Mouse (Mus musculus) limb, embryonic 11.5 days (tissue): ENCODE measurements around the gene Ston2. TPM values are rescaled to one million over a fixed set of nuclear protein-coding genes. Genes with fewer than 3 reads are reported as not detected.

Source experiments
- ATAC-seq: fragments of 200-750 bp; cut with Nextera tagmentation; 2 replicates; pipeline ENCODE4 v1.8.0; 2017; ENCODE audit warnings: low read depth; ENCODE audit not compliant: insufficient number of reproducible peaks, low FRiP score, low TSS enrichment
- DNase-seq: peaks from one replicate; pipeline ENCODE4 v3.0.0-alpha.2; 2015; ENCODE audit warnings: low spot score
- H3K27ac ChIP-seq: fragments of 300-500 bp; sonication (generic); replicated peaks from 2 replicates; pipeline ENCODE4 v1.5.1; 2014; ENCODE audit warnings: low read depth, mild to moderate bottlenecking, low read length
- H3K27me3 ChIP-seq: fragments of 300-500 bp; sonication (generic); 2 replicates; pipeline ENCODE4 v1.6.1; 2014; ENCODE audit warnings: mild to moderate bottlenecking, low read length, mixed read lengths; ENCODE audit not compliant: control insufficient read depth, insufficient read depth
- H3K36me3 ChIP-seq: fragments of 300-500 bp; sonication (generic); 2 replicates; pipeline ENCODE4 v1.6.1; 2014; ENCODE audit warnings: mild to moderate bottlenecking, low read length, moderate library complexity, mixed read lengths; ENCODE audit not compliant: control insufficient read depth, insufficient read depth
- H3K4me1 ChIP-seq: fragments of 300-500 bp; sonication (generic); 2 replicates; pipeline ENCODE4 v1.6.1; 2014; ENCODE audit warnings: low read length, mixed read lengths; ENCODE audit not compliant: control insufficient read depth, insufficient read depth
- H3K4me2 ChIP-seq: fragments of 300-500 bp; sonication (generic); 2 replicates; pipeline ENCODE4 v1.6.1; 2014; ENCODE audit warnings: low read depth, mild to moderate bottlenecking, moderate library complexity; ENCODE audit not compliant: severe bottlenecking
- H3K4me3 ChIP-seq: fragments of 300-500 bp; sonication (generic); 2 replicates; pipeline ENCODE4 v1.5.1; 2014; ENCODE audit warnings: low read depth, low read length
- H3K9ac ChIP-seq: fragments of 300-500 bp; sonication (generic); 2 replicates; pipeline ENCODE4 v1.6.1; 2014; ENCODE audit warnings: mild to moderate bottlenecking, low read length
- H3K9me3 ChIP-seq: fragments of 300-500 bp; sonication (generic); 2 replicates; pipeline ENCODE4 v1.6.1; 2016; ENCODE audit warnings: low read length; ENCODE audit not compliant: control insufficient read depth
- WGBS: fragments of 180-500 bp; shearing (Covaris S2); extraction: QIAGEN DNeasy Blood & Tissue Kit; methylation state at CpG from one replicate; pipeline ENCODE4 v1.1.7; 2014; 5-methylcytosine and 5-hydroxymethylcytosine counted together
- polyA plus RNA-seq: library from polyadenylated mRNA; unstranded; fragments of >200 nt; fragmentation: Nextera tagmentation; extraction: Ambion mirVana; gene quantifications from 2 replicates; pipeline ENCODE4 v1.2.1, GENCODE M21; 2014

Ston2 gene
- polyA plus RNA-seq, 1 experiment from 2014 or later = 6.3 TPM

GRCm38 (mm10) chr12:91713358-91713757 lies 74.8 kb downstream of the Ston2 start:
- H3K9me3 ChIP-seq = no peaks in the 10 kb centered on the region
- no peak overlapping the region for H3K27ac ChIP-seq
- DNase-seq (no peak), ATAC-seq (no peak)
- H3K27me3 ChIP-seq = no peaks in the 10 kb centered on the region
- H3K36me3 ChIP-seq = no peaks in the 10 kb centered on the region
- H3K4me1 ChIP-seq = no peaks in the 10 kb centered on the region
- no peak overlapping the region for H3K4me2 ChIP-seq
- WGBS = 93% methylated on average over 7 of the region's 7 CpGs
- H3K9ac ChIP-seq = no peak overlapping the region
- H3K4me3 ChIP-seq = no peak overlapping the region

GRCm38 (mm10) chr12:91711655-91712054 lies 76.5 kb downstream of the Ston2 start:
- Histone ChIP-seq H3K9me3 (no peaks in the 10 kb centered on the region), H3K27me3 (no peaks in the 10 kb centered on the region), H3K36me3 (no peaks in the 10 kb centered on the region), H3K9ac (no peak overlapping the region), H3K27ac (no peak overlapping the region), H3K4me2 (no peak overlapping the region), H3K4me3 (no peak overlapping the region), H3K4me1 (no peaks in the 10 kb centered on the region)
- DNase-seq = no peak
- ATAC-seq = no peak
- 86% methylated on average over 4 of the region's 4 CpGs for WGBS

- H3K27me3 ChIP-seq = no peaks in the 10 kb centered on the region
- H3K4me1 ChIP-seq = no peaks in the 10 kb centered on the region
- no peak overlapping the region for H3K4me3 ChIP-seq
- no peaks in the 10 kb centered on the region for H3K9me3 ChIP-seq
- no peak overlapping the region for H3K9ac ChIP-seq
- H3K4me2 ChIP-seq = no peak overlapping the region
- H3K36me3 ChIP-seq = no peaks in the 10 kb centered on the region
- H3K27ac ChIP-seq = no peak overlapping the region
- no peak for ATAC-seq
- 23% methylated on average over 3 of the region's 3 CpGs for WGBS
- no peak for DNase-seq
Observed at GRCm38 (mm10) chr12:91710876-91711275, 77.3 kb downstream of the Ston2 start.

- H3K36me3 ChIP-seq = no peaks in the 10 kb centered on the region
- no peak overlapping the region for H3K9ac ChIP-seq
- no peak overlapping the region for H3K4me2 ChIP-seq
- ATAC-seq = no peak
- no peak overlapping the region for H3K4me3 ChIP-seq
- H3K4me1 ChIP-seq = no peaks in the 10 kb centered on the region
- no peak overlapping the region for H3K27ac ChIP-seq
- 62% methylated on average over 6 of the region's 6 CpGs for WGBS
- no peaks in the 10 kb centered on the region for H3K9me3 ChIP-seq
- H3K27me3 ChIP-seq = no peaks in the 10 kb centered on the region
- no peak for DNase-seq
Observed at GRCm38 (mm10) chr12:91709634-91710033, 78.6 kb downstream of the Ston2 start.

- Histone ChIP-seq H3K27me3 (no peaks in the 10 kb centered on the region), H3K9me3 (no peaks in the 10 kb centered on the region), H3K4me1 (no peaks in the 10 kb centered on the region), H3K36me3 (no peaks in the 10 kb centered on the region), H3K4me3 (no peak overlapping the region), H3K27ac (no peak overlapping the region), H3K4me2 (no peak overlapping the region), H3K9ac (no peak overlapping the region)
- DNase-seq = no peak
- WGBS = 48% methylated on average over 5 of the region's 5 CpGs
- ATAC-seq = no peak
Observed at GRCm38 (mm10) chr12:91709232-91709631, 79.0 kb downstream of the Ston2 start.

- Histone ChIP-seq H3K27me3 (no peaks in the 10 kb centered on the region), H3K9ac (no peak overlapping the region), H3K9me3 (no peaks in the 10 kb centered on the region), H3K27ac (no peak overlapping the region), H3K4me3 (no peak overlapping the region), H3K36me3 (no peaks in the 10 kb centered on the region), H3K4me2 (no peak overlapping the region), H3K4me1 (no peaks in the 10 kb centered on the region)
- no peak for ATAC-seq
- DNase-seq = no peak
- 83% methylated on average over 4 of the region's 4 CpGs for WGBS
Observed at GRCm38 (mm10) chr12:91707807-91708206, 80.4 kb downstream of the Ston2 start.

- Histone ChIP-seq H3K27ac (no peak overlapping the region), H3K9ac (no peak overlapping the region), H3K36me3 (no peaks in the 10 kb centered on the region), H3K9me3 (no peaks in the 10 kb centered on the region), H3K27me3 (no peaks in the 10 kb centered on the region), H3K4me3 (no peak overlapping the region), H3K4me1 (no peaks in the 10 kb centered on the region), H3K4me2 (no peak overlapping the region)
- DNase-seq (no peak), ATAC-seq (no peak)
- 87% methylated on average over 5 of the region's 5 CpGs for WGBS
Observed at GRCm38 (mm10) chr12:91703533-91703932, 84.7 kb downstream of the Ston2 start.

GRCm38 (mm10) chr12:91702829-91703228 lies 85.4 kb downstream of the Ston2 start:
- Histone ChIP-seq H3K4me2 (no peak overlapping the region), H3K27ac (no peak overlapping the region), H3K9me3 (no peaks in the 10 kb centered on the region), H3K9ac (no peak overlapping the region), H3K27me3 (no peaks in the 10 kb centered on the region), H3K36me3 (no peaks in the 10 kb centered on the region), H3K4me3 (no peak overlapping the region), H3K4me1 (no peaks in the 10 kb centered on the region)
- DNase-seq (no peak), ATAC-seq (no peak)
- 84% methylated on average over 5 of the region's 5 CpGs for WGBS

GRCm38 (mm10) chr12:91699451-91700141 lies 88.6 kb downstream of the Ston2 start:
- Histone ChIP-seq H3K4me2 (no peak overlapping the region), H3K9ac (no peak overlapping the region), H3K4me1 (no peaks in the 10 kb centered on the region), H3K27me3 (no peaks in the 10 kb centered on the region), H3K4me3 (no peak overlapping the region), H3K9me3 (no peaks in the 10 kb centered on the region), H3K27ac (no peak overlapping the region), H3K36me3 (no peaks in the 10 kb centered on the region)
- 89% methylated on average over 7 of the region's 7 CpGs for WGBS
- DNase-seq = no peak
- ATAC-seq = no peak
